Mouse (Mus musculus) heart, embryonic 16.5 days (tissue): ENCODE data around the gene Clip1. TPM values are rescaled to one million over a fixed set of nuclear protein-coding genes. Genes with fewer than 3 reads are reported as not detected.
A peak's percentile ranks its signal among the peaks of the same experiment; 100 is the strongest.

ENCODE experiments used
- ATAC-seq: fragments of 200-750 bp; cut with Nextera tagmentation; replicated peaks from 2 replicates; pipeline ENCODE4 v1.8.0; 2017; ENCODE audit warnings: moderate number of reproducible peaks; ENCODE audit not compliant: insufficient read depth, low FRiP score; ENCODE audit errors: extremely low read depth
- H3K27ac ChIP-seq: fragments of 300-500 bp; sonication (generic); 2 replicates; pipeline ENCODE4 v1.5.1; 2014; ENCODE audit warnings: mild to moderate bottlenecking, low read length, control low read depth, moderate library complexity
- H3K27me3 ChIP-seq: fragments of 300-500 bp; sonication (generic); 2 replicates; pipeline ENCODE4 v1.6.1; 2014; ENCODE audit warnings: low read length, mixed read lengths; ENCODE audit not compliant: control insufficient read depth, insufficient read depth
- H3K36me3 ChIP-seq: fragments of 300-500 bp; sonication (generic); 2 replicates; pipeline ENCODE4 v1.6.1; 2014; ENCODE audit not compliant: control insufficient read depth, insufficient read depth
- H3K4me1 ChIP-seq: fragments of 300-500 bp; sonication (generic); 2 replicates; pipeline ENCODE4 v1.6.1; 2014; ENCODE audit warnings: low read length, mixed read lengths; ENCODE audit not compliant: control insufficient read depth, insufficient read depth
- H3K4me2 ChIP-seq: fragments of 300-500 bp; sonication (generic); 2 replicates; pipeline ENCODE4 v1.6.1; 2014; ENCODE audit warnings: low read depth, mild to moderate bottlenecking, control low read depth, low read length
- H3K4me3 ChIP-seq: fragments of 300-500 bp; sonication (generic); 2 replicates; pipeline ENCODE4 v1.5.1; 2014; ENCODE audit warnings: mild to moderate bottlenecking, control low read depth, low read length
- H3K9ac ChIP-seq: fragments of 300-500 bp; sonication (generic); 2 replicates; pipeline ENCODE4 v1.6.1; 2014; ENCODE audit warnings: low read length, control low read depth
- H3K9me3 ChIP-seq: fragments of 300-500 bp; sonication (generic); replicated peaks from 2 replicates; pipeline ENCODE4 v1.6.1; 2016; ENCODE audit warnings: low read length; ENCODE audit not compliant: control insufficient read depth
- WGBS: fragments of 180-500 bp; shearing (Covaris S2); extraction: QIAGEN DNeasy Blood & Tissue Kit; methylation state at CpG from one replicate; pipeline ENCODE4 v1.1.7; 2014; 5-methylcytosine and 5-hydroxymethylcytosine counted together
- polyA plus RNA-seq: library from polyadenylated mRNA; unstranded; fragments of >200 nt; fragmentation: Nextera tagmentation; extraction: Ambion mirVana; gene quantifications from 2 replicates; pipeline ENCODE4 v1.2.1, GENCODE M21; 2015

The Clip1 gene
- polyA plus RNA-seq, 1 experiment from 2014 or later, result 53.1 TPM

DNA sequence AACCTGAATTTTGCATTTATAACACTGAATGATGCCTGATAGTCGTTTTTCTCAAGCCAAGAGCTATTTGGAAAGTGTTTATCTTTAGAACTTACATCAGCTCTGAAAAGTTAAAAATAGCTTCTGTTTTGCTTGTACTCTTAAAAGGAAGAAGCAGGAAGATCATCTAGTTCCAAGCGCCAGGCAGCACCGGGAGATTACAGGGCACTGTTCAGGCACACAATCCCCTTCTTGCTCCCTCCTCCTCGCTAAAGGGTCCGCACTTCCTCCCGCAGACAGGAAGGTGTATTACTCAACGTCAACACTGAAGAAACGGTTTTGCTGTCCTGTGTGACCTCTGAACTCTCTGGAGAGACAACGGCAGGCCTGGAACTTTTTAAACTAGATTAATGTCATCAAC lies 22.4 kb downstream of the Clip1 start:
- Histone ChIP-seq H3K9ac (peak overlapping the region; percentile 65), H3K27ac (peak overlapping the region; percentile 99), H3K9me3 (no peaks in the 10 kb centered on the region), H3K27me3 (no peaks in the 10 kb centered on the region), H3K4me3 (peak overlapping the region; percentile 2; the same call in 1 of the 2 replicates), H3K4me1 (peaks cover 60% of the 10 kb centered on the region), H3K4me2 (peak overlapping the region; percentile 47), H3K36me3 (no peaks in the 10 kb centered on the region)
- ATAC-seq, result peak; percentile 83
- WGBS, result 5% methylated on average over 9 of the region's 9 CpGs

DNA sequence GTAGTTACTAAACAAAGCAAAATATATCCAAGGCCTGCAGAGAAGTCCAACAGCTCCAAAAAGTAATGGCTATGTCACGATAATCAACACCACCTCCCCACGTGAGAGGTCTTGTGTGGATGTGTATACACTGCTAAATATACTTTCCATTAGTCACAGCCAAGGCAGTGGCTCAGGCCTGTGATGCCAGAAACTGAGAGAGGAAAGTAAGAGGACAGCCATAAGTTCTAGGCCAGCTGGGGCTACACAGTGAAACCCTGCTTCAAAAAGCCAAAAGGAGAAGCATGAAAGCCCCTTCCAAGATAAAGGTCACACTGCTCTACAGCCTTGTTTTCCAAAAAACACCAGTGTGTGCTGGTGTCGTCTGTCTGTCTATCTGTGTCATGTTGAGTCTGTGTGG lies 22.8 kb downstream of the Clip1 start:
- WGBS, result 22% methylated on average over 3 of the region's 3 CpGs
- Histone ChIP-seq H3K27me3 (no peaks in the 10 kb centered on the region), H3K4me3 (peak overlapping the region; percentile 2; the same call in 1 of the 2 replicates), H3K9ac (peak overlapping the region; percentile 65), H3K4me1 (peaks cover 56% of the 10 kb centered on the region), H3K9me3 (no peaks in the 10 kb centered on the region), H3K4me2 (peak overlapping the region; percentile 47), H3K27ac (peak overlapping the region; percentile 99), H3K36me3 (no peaks in the 10 kb centered on the region)
- peak; percentile 65 for ATAC-seq

DNA sequence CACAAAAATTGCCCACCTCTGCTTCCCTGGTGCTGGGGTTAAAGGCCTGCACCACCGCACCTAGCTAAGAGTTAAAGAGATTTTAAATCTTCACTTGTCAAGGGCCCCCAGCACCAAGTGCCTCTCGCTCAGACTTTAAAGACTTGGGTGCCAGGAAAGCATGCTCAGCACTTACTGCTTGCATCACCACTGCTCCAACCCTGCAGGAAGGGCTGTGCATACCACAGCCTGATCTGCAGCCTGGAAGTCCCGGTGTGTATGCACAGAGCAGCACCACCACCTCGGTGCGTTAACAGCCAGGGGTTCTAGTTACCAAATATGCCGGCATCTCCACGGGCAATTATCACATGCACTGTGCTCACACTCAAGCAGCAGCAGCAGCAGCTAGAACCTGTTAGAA lies 26.8 kb downstream of the Clip1 start:
- Histone ChIP-seq H3K27ac (peak overlapping the region; percentile 37; the same call in 1 of the 2 replicates), H3K36me3 (peaks cover 8% of the 10 kb centered on the region), H3K4me3 (no peak overlapping the region), H3K4me2 (peak overlapping the region; percentile 3; the same call in 1 of the 2 replicates), H3K27me3 (no peaks in the 10 kb centered on the region), H3K9ac (peak overlapping the region; percentile 6; the same call in 1 of the 2 replicates), H3K4me1 (peaks cover 42% of the 10 kb centered on the region), H3K9me3 (no peaks in the 10 kb centered on the region)
- 17% methylated on average over 7 of the region's 7 CpGs for WGBS
- ATAC-seq, result no peak

DNA sequence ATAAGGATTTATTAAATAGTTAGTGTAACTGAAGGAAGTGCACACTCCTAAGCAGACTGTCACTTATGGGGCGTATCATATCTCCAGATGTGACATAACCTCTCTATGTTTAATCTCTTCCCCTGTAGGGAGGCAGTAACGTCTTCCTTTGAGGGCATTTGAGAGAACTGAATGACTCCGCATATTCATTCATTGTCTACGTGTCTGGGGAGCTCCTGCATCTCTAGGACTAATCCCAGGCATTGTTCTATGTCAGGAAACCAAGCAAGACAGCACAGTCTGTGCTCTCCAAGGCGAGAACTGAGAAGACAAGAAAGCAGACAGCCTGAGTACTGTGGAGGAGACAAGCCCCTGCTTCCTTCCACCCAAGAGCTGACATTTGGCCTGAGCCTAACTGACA lies 29.5 kb downstream of the Clip1 start:
- WGBS, result 64% methylated on average over 5 of the region's 5 CpGs
- ATAC-seq, result 0 out of 2 replicates have a peak, but pooled peaks have one; percentile 51
- Histone ChIP-seq H3K9me3 (no peaks in the 10 kb centered on the region), H3K27ac (peak overlapping the region; percentile 17), H3K36me3 (peaks cover 10% of the 10 kb centered on the region), H3K4me1 (peaks cover 15% of the 10 kb centered on the region), H3K27me3 (no peaks in the 10 kb centered on the region), H3K4me2 (no peak overlapping the region), H3K4me3 (no peak overlapping the region), H3K9ac (no peak overlapping the region)

DNA sequence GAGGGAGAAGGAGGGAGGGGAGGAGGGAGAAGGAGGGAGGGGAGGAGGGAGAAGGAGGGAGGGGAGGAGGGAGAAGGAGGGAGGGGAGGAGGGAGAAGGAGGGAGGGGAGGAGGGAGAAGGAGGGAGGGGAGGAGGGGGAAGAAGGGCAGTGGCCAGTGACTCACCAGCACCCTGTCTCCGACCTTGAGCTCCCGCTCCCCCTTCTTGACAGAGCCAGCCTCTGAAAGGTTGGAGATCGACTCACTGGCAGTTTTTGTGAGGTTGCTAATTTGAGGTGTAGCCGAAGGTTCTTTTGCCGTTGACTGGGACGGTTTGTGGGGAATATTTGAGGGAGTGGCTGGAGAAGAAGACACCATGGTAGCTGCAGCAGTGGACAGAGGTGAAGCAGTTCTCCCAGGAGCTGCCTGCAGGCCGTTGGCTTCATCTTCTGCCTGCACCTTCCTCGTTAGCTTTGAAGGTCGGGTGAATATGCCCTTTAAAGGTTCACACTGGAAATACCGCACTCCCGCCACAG lies 31.1 kb downstream of the Clip1 start:
- H3K9me3 ChIP-seq, result no peaks in the 10 kb centered on the region
- peaks cover 8% of the 10 kb centered on the region for H3K4me1 ChIP-seq
- no peaks in the 10 kb centered on the region for H3K27me3 ChIP-seq
- 77% methylated on average over 11 of the region's 11 CpGs for WGBS
- H3K4me3 ChIP-seq, result no peak overlapping the region
- H3K4me2 ChIP-seq, result no peak overlapping the region
- no peak overlapping the region for H3K9ac ChIP-seq
- H3K27ac ChIP-seq, result no peak overlapping the region
- ATAC-seq, result no peak
- peaks cover 10% of the 10 kb centered on the region for H3K36me3 ChIP-seq

DNA sequence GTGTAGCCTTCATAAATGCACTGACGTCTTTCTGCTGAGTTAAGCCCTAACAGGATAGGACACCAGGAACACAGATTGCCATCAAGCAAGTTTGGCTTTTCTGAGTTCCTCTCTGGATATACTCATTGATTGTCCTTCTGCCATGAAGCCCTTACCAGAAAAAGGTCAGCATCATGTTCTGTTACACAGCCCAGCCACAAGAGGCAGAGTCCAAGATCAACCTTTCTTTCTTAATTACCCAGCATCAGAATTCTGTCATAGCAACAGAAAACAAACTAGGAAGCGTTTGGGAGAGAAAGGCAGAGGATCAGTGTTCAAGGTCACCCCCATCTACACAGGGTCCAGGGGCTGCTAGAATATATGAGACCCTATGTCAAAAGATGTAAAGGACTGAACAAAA lies 33.6 kb downstream of the Clip1 start:
- no peak overlapping the region for H3K4me2 ChIP-seq
- H3K36me3 ChIP-seq, result peaks cover 21% of the 10 kb centered on the region
- 54% methylated on average over 2 of the region's 2 CpGs for WGBS
- no peak for ATAC-seq
- no peaks in the 10 kb centered on the region for H3K9me3 ChIP-seq
- H3K4me1 ChIP-seq, result no peaks in the 10 kb centered on the region
- H3K4me3 ChIP-seq, result no peak overlapping the region
- H3K9ac ChIP-seq, result no peak overlapping the region
- no peak overlapping the region for H3K27ac ChIP-seq
- H3K27me3 ChIP-seq, result no peaks in the 10 kb centered on the region

DNA sequence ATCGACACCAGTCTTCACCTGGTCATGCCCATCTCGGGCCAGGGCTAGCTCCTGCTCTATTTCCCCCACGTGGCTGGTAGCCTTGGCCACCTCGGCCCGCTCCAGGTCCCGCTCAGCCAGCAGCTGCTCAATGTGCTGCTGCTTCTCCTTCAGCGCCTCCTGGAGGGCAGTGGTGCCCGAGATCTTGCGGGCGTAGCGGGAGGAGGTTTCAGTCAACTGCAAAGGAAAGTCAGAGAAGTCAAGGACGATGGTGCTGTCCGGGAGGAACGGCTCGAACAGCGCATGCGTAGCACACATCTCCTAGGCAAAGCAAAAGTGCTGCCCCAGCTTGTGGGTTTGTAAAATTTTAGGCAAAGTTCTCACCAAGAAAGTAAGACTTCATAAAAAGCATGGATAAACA lies 42.0 kb downstream of the Clip1 start:
- no peak overlapping the region for H3K9ac ChIP-seq
- no peak overlapping the region for H3K4me3 ChIP-seq
- H3K36me3 ChIP-seq, result peaks cover 52% of the 10 kb centered on the region
- ATAC-seq, result no peak
- no peaks in the 10 kb centered on the region for H3K9me3 ChIP-seq
- no peaks in the 10 kb centered on the region for H3K4me1 ChIP-seq
- no peak overlapping the region for H3K27ac ChIP-seq
- H3K27me3 ChIP-seq, result no peaks in the 10 kb centered on the region
- 90% methylated on average over 17 of the region's 17 CpGs for WGBS
- H3K4me2 ChIP-seq, result no peak overlapping the region

DNA sequence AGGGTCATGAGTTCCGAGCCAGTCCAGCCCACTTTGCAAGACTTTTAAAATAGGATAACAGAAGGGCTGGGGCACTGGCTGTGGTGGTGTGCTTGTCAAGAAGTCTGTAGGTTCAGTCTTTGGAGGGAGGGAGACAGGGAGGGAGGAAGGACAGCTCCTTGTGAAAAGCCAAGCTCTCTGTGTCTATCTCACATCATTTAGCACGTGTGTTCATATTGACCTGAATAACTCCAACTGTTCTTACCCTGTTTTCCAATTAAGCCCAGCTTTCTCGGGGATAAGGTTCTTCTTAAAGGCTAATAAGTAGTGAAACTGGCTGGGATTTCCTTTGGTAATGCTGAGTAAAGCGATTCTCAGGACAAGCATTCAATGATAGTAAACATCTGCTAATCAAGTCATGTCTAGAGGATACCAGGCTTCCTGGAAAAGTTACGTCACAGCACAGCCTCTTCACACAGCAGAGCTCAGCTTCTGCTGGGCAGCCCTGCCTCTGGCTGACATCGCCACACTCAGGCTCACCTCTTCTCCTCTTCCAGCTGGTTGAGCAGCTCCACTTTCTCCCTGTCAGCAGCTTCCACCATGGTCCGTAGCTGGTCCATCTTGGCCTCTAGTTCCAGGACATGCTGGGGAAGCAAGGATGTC lies 43.0 kb downstream of the Clip1 start:
- H3K9ac ChIP-seq, result no peak overlapping the region
- 63% methylated on average over 7 of the region's 7 CpGs for WGBS
- H3K4me1 ChIP-seq, result no peaks in the 10 kb centered on the region
- no peak overlapping the region for H3K4me3 ChIP-seq
- ATAC-seq, result peak; percentile 41
- no peak overlapping the region for H3K4me2 ChIP-seq
- H3K27ac ChIP-seq, result no peak overlapping the region
- H3K27me3 ChIP-seq, result no peaks in the 10 kb centered on the region
- peaks cover 55% of the 10 kb centered on the region for H3K36me3 ChIP-seq
- H3K9me3 ChIP-seq, result no peaks in the 10 kb centered on the region

DNA sequence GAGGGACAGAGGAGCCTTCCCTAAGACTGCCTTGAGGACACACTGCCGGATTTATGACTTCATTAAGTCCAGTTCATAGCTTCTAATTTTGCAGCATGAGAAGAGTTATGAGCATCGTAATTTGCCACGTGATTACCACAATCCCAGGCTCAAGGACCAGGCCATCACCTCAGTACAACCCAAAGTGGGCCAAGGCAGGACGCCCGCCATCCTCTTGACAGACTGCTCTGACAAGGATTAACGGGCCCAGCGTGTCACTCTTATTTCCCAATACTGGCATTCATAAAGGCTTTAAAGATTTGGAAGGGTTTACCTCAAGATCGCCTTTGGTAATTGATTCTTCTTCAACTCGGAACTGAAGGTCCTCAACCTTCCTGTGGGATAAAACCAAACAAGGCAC lies 44.2 kb downstream of the Clip1 start:
- H3K9me3 ChIP-seq, result no peaks in the 10 kb centered on the region
- H3K4me1 ChIP-seq, result no peaks in the 10 kb centered on the region
- WGBS, result 91% methylated on average over 9 of the region's 9 CpGs
- H3K36me3 ChIP-seq, result peaks cover 45% of the 10 kb centered on the region
- no peak overlapping the region for H3K4me3 ChIP-seq
- H3K9ac ChIP-seq, result no peak overlapping the region
- no peaks in the 10 kb centered on the region for H3K27me3 ChIP-seq
- ATAC-seq, result no peak
- no peak overlapping the region for H3K4me2 ChIP-seq
- no peak overlapping the region for H3K27ac ChIP-seq
